Mouse (Mus musculus) megakaryocyte-erythroid progenitor cell, adult 5-6 weeks (primary cell): ENCODE results near the gene Eif5a. TPM values are rescaled to one million over a fixed set of nuclear protein-coding genes. Genes with fewer than 3 reads are reported as not detected.
"Not testable (repeated sequence)": the region's sequence is repeated elsewhere in the genome, so short reads cannot be mapped to it uniquely, and the experiment has no call there.

Source experiments
- ATAC-seq: replicated peaks from 2 replicates; pipeline ENCODE4 v1.8.0; 2016; ENCODE audit warnings: mild to moderate bottlenecking, inconsistent platforms; ENCODE audit not compliant: severe bottlenecking, poor library complexity, low FRiP score, low TSS enrichment
- total RNA-seq, 2 experiments: library from RNA; stranded (forward) in 1 of 2; stranded (reverse) in 1 of 2; fragments of 200-1000, 215-1000 nt in 1 of 2; fragments of >200 nt in 1 of 2; fragmentation: Nextera tagmentation in 1 of 2; gene quantifications; 2 replicates each; pipeline ENCODE4 v1.2.3; 2014 to 2017

Eif5a gene
- total RNA-seq, 2 experiments from 2014 or later = 1,474 to 1,514 TPM

DNA sequence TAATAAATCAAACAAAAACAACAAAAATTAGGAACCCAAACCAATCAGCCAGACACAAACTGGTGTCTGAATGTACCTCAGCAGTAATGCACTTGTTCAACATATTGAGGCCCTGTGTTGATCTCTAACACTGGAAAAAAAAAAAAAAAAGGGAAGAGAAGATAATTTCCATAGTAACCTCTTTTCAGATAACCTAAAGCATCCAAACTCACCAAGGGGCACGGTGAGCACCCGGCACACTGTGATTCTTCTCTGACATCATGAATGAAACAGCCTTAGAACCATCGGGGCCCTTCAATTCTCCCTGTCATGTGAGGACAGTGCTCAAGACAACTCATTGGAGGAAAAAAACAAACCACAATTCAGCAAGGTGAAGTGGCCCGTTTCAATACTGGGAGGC lies 8.0 kb upstream of the Eif5a start:
- ATAC-seq = no peak

DNA sequence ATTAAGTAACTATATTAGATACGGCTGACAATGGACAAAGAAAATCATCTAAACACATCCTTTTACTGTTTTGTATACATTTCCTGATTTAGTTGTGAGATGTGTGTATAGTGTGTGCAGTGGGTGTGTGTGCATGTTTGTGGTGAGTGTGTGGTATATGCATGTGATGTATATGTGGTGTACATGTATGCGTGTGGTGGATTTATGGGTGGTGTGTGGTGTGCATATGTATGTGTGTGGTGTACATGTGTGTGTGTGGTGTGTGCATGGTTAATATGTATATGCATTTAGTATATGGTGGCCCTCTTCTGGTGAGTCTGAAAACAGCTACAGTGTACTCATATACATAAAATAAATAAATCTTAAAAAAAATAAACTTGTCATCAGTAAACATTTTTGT lies 5.7 kb upstream of the Eif5a start:
- ATAC-seq = no peak

DNA sequence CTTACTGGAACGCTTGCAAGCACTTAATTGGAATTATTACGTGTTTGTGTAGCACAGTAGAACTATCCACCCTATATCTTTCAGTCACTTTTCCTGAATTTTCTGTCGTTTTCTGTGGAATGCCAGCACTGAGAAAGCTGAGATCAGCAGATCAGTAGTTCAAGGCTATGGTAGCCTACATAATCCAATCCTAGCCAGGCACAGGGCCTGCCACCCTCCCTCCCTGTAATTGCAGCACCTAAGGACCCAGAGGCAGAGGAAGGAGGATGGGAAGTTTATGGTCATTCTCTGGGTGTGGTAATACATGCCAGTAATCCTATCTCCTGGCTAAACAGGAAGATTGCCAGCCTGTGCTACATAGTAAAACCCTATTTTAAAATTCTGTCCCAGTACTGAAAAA lies 1.0 kb upstream of the Eif5a start:
- ATAC-seq = no peak

DNA sequence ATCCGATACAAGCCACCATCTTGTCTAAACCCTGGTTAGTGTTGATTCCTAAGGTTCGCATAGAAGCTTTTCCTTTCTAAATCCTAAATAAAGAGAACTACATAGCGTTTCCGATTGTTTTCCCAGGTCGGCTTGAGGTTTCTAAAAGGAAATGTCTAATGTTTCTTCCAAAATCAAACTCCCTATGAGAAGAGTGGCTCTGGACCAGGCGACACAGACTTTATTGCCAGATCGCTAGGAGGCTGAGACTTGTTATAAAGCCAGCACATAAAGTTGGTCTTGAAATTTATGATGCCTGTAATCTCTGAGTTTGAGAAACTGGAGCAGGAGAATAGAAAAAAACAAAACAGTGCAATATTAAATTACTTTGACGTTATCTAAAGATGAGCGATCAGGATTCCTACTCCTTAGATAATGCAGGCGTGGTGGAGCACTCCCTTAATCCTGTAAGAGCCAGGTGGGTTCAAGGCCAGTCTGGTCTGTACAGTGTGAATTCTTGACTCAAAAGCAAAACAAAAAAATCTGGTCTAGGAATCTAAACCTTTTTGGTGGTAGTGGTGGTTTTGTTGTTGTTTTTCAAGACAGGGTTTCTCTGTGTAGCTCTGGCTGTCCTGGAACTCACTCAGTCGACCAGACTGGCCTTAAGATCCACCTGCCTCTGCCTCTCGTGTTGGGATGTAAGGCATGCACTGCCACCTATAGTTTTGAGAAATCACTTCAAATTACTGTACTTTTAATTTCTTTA lies 426 bp upstream of the Eif5a start:
- ATAC-seq = no peak

DNA sequence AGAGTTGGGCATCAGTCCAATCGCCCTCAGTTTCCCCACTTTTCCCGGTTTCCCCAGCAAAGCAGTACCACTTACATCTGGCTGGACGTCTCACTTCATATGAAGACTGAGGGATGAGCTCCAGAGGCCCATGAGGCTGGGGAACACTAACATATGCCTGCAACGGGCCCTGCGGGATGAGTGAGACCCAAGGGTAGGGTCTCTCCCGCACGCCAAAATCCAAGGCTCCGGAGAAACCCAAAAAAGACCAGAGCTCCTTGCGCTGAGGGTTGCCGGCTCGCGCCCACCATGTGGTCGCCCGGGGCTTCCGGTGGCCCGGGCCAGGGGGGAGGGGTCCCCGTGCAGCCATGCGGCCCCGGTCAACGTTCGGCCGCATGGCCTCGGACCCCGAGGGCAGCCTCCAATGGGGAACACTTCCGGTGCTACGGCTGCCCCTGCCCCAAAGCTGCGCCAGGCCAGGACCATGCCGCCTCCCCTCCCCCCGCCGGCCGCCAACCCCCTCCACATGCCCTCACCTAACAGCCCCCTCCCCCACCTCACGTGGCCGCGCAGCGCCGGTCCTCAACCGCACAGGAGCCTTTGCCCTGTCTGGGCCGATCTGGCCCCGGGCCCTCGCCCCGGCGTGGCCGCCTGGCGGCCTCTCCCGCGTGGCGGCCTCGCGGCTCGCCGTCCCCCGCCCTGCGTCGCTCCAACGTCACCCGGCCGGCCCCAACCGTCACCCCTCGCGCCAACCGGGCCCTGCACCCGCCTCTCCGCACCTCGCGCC lies 1.3 kb downstream of the Eif5a start:
- no peak for ATAC-seq

DNA sequence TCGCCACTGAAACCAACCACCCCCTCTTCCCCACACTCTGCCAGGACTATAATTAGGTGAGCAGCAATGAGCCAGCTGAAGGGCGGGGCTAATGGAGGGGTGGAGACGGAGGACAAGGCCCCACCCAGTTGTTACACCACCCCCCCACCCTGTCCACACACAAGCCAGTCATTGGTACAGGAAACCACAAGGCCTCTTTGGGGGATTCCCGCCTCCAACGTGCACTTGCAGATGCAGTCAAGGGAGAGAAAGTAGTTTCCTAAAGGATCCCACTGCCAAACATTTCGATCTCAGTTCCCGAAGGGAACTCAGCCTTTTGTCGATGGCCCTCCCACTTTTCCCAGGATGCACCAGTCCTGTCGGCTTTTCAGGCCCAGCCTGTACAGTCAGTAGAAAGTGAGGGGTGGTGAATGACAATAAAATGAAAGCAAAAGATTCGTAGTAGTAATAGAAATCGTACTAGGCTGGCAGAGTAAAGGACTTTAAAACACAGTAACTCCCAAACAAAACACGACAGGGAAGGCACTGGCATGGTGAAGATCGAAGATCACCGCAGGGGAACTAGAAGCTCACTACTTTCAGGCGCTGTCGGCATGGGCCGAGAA lies 2.0 kb downstream of the Eif5a start:
- ATAC-seq = peak; percentile 43

DNA sequence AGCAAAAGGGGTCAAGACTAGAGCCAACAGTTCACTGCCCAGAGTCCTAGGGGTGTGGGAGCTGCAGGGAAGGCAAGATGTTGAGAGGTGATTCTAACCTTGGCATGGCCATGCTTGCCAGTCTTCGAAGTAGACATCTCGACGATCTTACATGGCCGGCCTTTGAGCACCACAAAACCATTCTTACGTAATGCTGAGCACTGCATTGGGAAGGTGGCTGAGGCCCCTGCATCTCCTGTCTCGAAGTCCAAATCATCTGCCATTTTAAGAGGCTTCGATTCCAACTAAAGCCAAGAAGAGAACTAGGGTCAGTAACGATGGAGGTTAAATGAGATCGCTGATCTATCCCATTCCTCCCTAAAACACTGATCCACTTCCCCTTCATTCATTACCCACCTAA lies 2.7 kb downstream of the Eif5a start:
- ATAC-seq = no peak

DNA sequence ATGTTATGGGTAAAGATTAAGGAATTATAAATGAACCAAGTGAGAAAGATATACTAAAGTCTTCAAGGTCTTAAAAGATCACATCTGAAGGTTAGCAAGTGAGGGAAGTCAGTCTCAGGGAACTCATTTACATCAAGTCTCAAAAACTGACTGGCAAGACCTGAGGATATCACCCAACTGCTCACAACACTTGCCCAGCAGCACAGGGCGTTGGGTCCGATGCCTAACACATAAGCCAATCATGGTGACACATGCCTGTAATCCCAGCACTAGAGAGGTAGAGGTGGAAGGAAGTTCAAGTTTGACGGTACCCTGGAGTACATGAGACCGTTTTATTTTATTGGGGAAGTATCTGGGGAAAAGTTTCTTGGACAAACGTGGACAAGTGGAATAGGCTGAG lies 3.6 kb downstream of the Eif5a start:
- ATAC-seq = no peak

DNA sequence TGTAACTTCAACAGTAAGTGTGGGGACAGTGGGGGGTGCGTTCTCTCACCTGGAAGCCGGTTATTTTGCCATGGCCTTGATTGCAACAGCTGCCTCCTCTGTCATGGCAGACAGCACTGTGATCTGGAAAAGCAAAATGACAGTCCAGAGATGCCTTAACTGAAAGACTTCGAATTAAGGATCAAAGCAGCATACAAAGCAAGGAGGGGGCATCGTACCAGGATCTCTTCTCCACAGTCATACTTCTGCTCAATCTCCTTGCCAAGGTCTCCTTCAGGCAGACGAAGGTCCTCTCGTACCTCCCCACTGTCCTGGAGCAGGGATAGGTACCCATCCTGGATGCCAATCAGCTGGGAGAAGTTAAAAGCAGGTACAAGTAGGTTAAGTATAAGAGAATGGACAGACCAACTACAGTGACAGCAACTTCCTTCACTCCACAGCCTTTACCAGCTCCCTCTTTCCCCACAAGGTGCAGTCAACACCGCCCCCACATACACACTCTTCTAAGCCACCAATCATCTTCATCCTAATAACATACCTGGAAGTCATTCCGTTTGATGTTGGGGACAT lies 4.3 kb downstream of the Eif5a start:
- no peak for ATAC-seq

DNA sequence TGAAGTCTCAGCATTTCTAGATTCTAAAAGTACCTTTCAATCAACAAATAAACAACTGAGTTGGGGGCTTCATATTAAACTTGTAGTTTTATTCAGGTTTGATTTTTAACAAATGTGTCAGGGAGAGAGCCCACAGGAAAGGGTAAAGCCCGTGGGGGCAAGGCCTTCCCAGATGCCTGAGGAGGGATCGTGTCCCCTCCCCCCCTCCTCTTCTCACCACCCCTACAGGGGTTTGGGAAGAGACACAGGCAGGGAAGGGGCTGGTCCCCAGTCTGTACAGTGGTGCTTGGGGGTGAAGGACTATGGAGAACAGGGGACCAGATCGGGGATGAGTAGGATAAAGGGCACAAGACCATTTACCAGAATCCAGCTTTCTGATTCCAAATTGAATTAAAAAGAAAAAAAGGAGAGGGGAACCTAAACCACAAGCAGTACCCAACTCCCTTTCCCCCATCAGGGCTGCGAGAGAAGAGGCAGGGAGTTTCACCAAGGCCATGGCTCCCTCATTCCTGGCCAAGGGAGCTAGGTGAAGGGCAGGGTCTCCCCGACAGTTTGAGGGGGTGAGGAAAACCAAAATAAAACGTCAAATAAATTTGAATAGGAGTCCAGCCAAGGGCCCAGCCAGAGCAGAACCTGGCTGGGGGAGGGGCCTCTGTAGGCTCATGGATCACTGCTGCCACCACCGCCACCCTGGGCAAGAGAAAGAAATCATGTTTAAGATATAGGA lies 4.9 kb downstream of the Eif5a start:
- ATAC-seq = not testable (repeated sequence)

DNA sequence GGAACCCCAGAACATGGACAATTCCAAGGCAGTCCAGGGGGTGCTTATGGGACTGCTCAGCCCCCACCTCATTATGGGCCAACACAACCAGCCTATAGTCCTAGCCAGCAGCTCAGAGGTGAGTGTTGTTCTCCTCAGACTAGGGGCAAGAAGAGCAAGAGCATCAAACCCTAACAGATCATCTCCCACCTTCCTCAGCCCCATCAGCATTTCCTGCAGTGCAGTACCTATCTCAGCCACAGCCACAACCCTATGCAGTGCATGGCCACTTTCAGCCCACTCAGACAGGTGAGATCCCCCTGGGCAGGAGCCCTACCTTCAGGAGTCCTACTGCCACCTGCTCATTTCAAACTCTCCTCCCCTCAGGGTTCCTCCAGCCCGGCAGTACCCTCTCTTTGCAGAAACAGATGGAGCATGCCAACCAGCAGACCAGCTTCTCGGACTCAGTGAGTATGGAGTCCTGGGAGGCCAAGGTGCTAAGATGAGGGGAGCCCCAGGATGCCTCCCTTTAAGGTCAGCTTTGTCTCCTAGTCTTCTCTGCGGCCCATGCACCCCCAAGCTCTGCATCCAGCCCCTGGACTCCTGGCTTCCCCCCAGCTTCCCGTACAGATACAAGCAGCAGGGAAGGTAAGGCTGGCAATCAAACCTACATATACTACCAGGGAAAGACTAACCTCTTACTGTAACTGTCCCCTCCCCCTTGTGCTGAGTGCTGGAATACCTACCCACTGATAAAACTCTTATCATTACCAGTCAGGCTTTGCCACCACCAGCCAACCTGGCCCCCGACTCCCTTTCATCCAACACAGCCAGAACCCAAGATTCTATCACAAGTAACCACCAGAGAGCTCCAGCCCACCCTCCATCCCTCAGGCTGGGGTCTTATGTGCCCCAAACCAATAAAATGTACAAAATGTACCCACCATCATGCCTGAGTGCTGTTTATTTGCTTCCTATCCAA lies 5.8 kb downstream of the Eif5a start:
- peak; percentile 62 for ATAC-seq

DNA sequence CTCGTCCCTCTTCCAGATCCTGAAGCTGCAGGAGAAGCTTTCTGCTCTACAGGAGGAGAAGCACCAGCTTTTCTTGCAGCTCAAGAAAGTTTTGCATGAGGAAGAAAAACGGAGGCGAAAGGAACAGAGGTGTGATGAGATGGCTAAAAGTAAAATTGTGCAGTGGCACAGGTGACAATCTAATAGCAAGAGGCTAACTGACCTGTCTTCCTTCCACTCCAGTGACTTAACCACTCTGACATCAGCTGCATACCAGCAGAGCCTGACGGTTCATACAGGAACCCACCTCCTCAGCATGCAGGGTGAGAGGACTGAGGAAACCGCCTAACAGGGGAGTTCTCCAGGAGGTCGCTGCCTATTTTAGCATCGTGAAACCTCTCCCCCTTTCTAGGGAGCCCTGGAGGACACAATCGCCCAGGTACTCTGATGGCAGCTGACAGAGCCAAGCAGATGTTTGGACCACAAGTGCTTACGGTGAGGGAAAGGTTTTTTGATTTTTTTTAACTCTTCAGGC lies 6.8 kb downstream of the Eif5a start:
- no peak for ATAC-seq

DNA sequence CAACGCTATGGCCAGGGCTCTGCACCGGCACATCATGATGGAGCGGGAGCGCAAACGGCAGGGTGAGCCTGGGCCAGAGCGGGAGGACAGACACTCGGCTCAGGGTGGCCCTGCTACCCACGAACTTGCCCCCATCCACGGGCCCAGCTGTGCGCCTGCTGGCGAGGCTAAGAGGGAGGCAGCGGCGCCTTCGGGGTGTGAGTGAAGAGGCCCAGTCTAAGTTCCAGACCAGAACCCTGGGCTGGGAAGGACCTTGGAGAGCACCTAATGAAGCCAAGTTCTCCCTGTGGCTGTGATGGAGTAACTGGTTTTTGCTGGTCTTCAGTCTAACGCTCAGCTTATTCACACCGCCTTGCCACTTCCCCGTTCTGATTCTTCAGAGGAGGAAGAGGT lies 7.4 kb downstream of the Eif5a start:
- peak; percentile 11; the same call in 1 of the 2 replicates for ATAC-seq

DNA sequence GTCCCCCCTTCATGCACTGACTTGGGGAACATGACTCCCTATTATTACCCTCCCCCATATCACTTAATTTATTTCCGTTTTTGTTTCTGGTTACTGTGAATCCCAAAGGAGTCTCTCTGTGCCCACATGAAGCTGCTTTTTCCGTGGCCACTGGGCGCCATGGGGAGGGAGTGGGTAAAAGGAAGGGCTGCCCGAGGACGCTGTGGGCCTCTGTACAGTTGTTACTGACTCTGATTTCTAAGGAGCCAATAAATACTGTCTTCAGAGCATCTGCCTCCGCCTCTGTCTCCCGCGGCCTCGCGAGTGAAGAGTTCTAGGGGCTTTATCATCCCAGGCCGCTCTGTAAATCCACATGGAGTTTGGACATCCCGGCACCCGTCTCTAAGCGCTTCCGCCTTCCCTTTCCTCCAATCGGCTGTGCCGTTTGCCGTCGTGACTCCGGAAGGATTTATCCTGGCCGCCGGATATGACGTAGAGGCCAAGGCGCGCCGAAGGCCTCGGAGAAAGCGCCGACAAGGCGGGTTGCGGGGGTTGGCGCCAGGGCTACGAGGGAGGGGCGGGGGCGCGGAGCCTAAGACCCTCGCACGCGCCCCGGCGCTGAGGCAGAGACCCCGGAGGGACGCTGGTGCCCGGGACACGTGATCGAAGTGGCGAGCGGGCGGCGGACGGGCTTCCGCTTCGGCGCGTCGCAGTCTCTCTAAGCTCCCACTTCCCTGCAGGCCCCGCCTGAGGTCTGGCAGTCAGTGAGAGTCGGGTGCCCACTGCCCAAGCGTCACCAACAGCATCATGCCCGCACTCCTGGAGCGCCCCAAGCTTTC lies 8.0 kb downstream of the Eif5a start, which contains the start of gene Gps2:
Gps2 (plus strand) TSS at position 335 of the 818 bp plus-strand sequence.
- peak; percentile 54 for ATAC-seq

DNA sequence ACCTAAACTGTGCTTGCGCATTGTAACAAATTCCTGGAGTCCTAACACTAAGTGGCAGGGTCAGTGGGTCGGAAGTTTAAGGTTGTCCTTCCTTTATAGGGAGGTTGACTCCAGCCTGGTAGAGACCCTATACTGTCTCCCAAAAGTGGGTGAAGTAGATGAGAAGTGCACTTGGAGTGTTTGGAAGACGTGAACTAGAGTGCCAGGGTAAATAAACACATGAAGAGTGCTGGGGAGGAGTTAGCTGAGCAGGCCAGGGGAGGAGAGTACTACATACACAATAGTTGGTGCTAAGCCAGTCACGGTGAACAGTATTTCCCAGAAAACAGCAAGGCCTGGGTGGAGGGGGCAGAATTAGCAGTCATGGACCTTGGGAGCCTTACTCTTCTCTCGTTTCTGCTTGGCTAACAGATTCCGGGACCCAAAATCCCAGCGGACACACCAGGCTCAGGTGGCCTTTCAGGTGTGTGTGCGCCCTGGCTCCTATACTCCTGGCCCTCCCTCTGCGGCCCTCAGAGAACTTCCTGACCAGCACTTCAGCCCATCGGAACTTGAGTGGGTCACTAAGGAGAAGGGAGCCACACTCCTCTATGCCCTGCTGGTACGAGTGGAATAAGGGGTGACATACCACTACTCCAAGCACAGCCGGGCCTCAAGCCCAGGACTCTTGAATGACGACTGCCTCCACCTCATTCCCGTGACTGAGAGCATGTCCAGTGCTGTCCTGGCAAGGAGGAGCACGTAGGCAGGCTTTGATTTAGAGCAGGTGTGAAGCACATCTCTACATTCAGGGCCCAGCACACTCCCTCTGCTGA lies 8.8 kb downstream of the Eif5a start:
- ATAC-seq = no peak

DNA sequence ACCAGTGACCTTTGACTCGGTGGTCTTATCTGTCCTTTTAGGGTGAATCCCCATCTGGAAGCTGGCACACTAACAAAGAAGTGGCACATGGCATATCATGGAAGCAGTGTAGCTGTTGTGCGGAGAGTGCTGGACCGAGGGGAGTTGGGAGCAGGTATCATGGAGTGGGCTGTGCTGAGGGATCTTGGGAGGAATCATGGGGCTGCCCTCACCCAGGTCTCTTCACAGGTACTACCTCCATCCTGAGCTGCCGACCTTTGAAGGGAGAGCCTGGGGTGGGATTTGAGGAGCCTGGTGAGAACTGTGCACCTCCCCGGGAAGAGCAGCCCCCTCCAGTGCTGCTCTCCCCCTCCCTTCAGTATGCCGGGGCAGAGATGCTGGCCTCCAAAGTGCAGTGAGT lies 10.1 kb downstream of the Eif5a start:
- no peak for ATAC-seq
